Mouse (Mus musculus) hindbrain, postnatal 0 days (tissue): ENCODE measurements around the gene Platr17. TPM values are rescaled to one million over a fixed set of nuclear protein-coding genes. Genes with fewer than 3 reads are reported as not detected.

ENCODE experiments used
- ATAC-seq: fragments of 200-750 bp; cut with Nextera tagmentation; 2 replicates; pipeline ENCODE4 v1.8.0; 2017; ENCODE audit warnings: mild to moderate bottlenecking, moderate TSS enrichment, moderate library complexity
- DNase-seq: peaks from one replicate; pipeline ENCODE4 v3.0.0-alpha.2; 2015; ENCODE audit warnings: low spot score
- H3K27ac ChIP-seq: fragments of 300-500 bp; sonication (generic); 2 replicates; pipeline ENCODE4 v1.5.1; 2014; ENCODE audit warnings: mild to moderate bottlenecking
- H3K27me3 ChIP-seq: fragments of 300-500 bp; sonication (generic); 2 replicates; pipeline ENCODE4 v1.6.1; 2014; ENCODE audit warnings: low read length, mixed read lengths; ENCODE audit not compliant: insufficient read depth
- H3K36me3 ChIP-seq: fragments of 300-500 bp; sonication (generic); 2 replicates; pipeline ENCODE4 v1.6.1; 2014; ENCODE audit warnings: low read length, mixed read lengths; ENCODE audit not compliant: insufficient read depth
- H3K4me1 ChIP-seq: fragments of 300-500 bp; sonication (generic); 2 replicates; pipeline ENCODE4 v1.6.1; 2014; ENCODE audit warnings: antibody characterized with exemption, low read length, mixed read lengths; ENCODE audit not compliant: insufficient read depth
- H3K4me2 ChIP-seq: fragments of 300-500 bp; sonication (generic); 2 replicates; pipeline ENCODE4 v1.6.1; 2014; ENCODE audit warnings: low read depth, mild to moderate bottlenecking, low read length, moderate library complexity, mixed read lengths
- H3K4me3 ChIP-seq: fragments of 300-500 bp; sonication (generic); 2 replicates; pipeline ENCODE4 v1.5.1; 2014; ENCODE audit warnings: low read length
- H3K9ac ChIP-seq: fragments of 300-500 bp; sonication (generic); replicated peaks from 2 replicates; pipeline ENCODE4 v1.6.1; 2014; ENCODE audit warnings: mild to moderate bottlenecking, low read length, moderate library complexity, mixed read lengths
- H3K9me3 ChIP-seq: fragments of 300-500 bp; sonication (generic); 2 replicates; pipeline ENCODE4 v1.6.1; 2016; ENCODE audit warnings: low read length, mixed read lengths
- CTCF ChIP-seq: IDR thresholded peaks from 2 replicates; pipeline ENCODE4 v1.5.1; 2016; ENCODE audit warnings: antibody characterized with exemption, control low read depth, low read depth
- WGBS: fragments of 180-500 bp; shearing (Covaris S2); extraction: QIAGEN DNeasy Blood & Tissue Kit; methylation state at CpG from one replicate; pipeline ENCODE4 v1.1.7; 2014; 5-methylcytosine and 5-hydroxymethylcytosine counted together
- polyA plus RNA-seq: library from polyadenylated mRNA; unstranded; fragments of >200 nt; fragmentation: Nextera tagmentation; extraction: Ambion mirVana; gene quantifications from 2 replicates; pipeline ENCODE4 v1.2.1, GENCODE M21; 2015
- total RNA-seq: library from RNA; depleted of rRNA; stranded (reverse); fragments of >200 nt; gene quantifications from 2 replicates; pipeline ENCODE4 v1.2.3, GENCODE M21; 2014

Platr17 gene
- total and polyA plus RNA-seq, 2 experiments from 2014 or later = 0.88 TPM; not detected in 1

DNA sequence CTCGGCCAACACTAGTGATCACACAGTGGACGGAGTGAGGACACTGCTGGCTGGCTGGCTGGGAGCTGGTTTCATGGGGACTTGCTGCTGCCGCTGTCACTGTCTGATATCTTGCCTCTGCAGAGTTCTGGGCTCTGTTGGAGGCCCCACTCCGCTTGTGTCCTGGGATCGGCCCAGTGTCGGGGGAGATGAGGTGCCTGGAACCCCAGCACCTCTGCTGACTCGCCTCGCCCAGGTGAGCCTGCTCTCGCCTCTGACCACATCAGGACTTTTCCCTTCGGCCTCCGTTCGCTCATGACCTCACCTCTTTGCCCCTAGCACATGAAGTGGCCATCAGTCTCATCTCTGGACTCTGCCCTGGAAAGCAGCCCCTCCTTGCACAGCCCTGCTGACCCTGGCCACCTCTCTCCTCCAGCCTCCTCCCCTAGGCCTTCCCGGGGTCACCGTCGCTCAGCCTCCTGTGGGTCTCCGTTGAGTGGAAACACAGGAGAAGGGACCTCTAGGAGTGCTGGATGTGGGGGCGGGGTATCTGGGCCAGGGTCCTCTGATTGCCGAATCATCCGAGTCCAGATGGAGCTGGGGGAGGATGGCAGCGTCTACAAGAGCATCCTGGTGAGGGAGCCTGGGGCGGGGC, 30.6 kb downstream of the Platr17 start:
- Histone ChIP-seq H3K27me3 (no peaks in the 10 kb centered on the region), H3K4me1 (peaks cover 6% of the 10 kb centered on the region; the same call in 1 of the 2 replicates), H3K36me3 (peaks cover 14% of the 10 kb centered on the region), H3K4me2 (no peak overlapping the region), H3K27ac (no peak overlapping the region), H3K9me3 (no peaks in the 10 kb centered on the region), H3K4me3 (no peak overlapping the region), H3K9ac (no peak overlapping the region)
- TF ChIP-seq CTCF = no peak
- WGBS = 88% methylated on average over 21 of the region's 21 CpGs
- DNase-seq (no peak), ATAC-seq (no peak)

DNA sequence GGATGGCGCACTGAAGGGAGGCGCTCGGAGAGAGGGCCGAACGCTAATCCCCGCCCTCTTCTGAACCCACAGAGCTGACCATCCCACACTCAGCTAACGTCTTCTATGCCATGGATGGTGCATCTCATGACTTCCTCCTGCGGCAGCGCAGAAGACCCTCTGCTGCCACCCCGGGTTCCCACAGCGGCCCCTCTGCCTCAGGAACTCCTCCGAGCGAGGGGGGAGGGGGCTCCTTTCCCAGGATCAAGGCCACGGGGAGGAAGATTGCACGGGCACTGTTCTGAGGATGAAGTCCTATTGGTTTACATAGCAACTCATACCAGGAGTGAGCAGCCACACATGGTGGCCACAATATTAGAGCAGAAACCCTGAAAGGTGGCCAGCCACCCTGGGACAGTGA, 32.1 kb downstream of the Platr17 start:
- no peak for TF ChIP-seq CTCF
- Histone ChIP-seq H3K36me3 (peaks cover 14% of the 10 kb centered on the region), H3K4me1 (peaks cover 15% of the 10 kb centered on the region), H3K4me3 (no peak overlapping the region), H3K27ac (no peak overlapping the region), H3K9me3 (no peaks in the 10 kb centered on the region), H3K27me3 (no peaks in the 10 kb centered on the region), H3K9ac (no peak overlapping the region), H3K4me2 (no peak overlapping the region)
- DNase-seq = no peak
- no peak for ATAC-seq
- WGBS = 87% methylated on average over 15 of the region's 15 CpGs

DNA sequence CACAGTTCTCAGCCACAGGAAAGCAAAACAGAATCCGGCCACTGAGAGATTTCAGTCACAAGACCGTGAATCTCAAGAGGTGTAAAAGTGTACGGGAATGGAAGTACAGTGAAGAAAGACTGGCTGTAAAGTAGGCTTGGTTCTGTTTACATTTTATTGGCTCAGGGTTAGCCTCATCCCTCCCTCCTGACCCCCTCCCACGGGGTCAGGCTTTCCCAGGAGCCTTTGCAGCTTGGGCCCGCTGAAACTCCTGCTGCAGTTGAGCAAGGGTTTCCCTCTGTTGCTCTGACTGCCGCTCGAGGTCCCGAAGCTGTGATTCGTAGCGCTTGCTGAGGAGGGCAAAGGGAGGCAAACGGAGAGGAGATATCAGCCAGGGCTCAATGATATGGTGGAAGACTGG, 33.8 kb downstream of the Platr17 start:
- 81% methylated on average over 11 of the region's 11 CpGs for WGBS
- Histone ChIP-seq H3K4me2 (no peak overlapping the region), H3K27ac (no peak overlapping the region), H3K36me3 (peaks cover 9% of the 10 kb centered on the region; the same call in 1 of the 2 replicates), H3K9ac (no peak overlapping the region), H3K4me1 (peaks cover 15% of the 10 kb centered on the region), H3K9me3 (no peaks in the 10 kb centered on the region), H3K4me3 (no peak overlapping the region), H3K27me3 (no peaks in the 10 kb centered on the region)
- DNase-seq = no peak
- TF ChIP-seq CTCF = no peak
- no peak for ATAC-seq

DNA sequence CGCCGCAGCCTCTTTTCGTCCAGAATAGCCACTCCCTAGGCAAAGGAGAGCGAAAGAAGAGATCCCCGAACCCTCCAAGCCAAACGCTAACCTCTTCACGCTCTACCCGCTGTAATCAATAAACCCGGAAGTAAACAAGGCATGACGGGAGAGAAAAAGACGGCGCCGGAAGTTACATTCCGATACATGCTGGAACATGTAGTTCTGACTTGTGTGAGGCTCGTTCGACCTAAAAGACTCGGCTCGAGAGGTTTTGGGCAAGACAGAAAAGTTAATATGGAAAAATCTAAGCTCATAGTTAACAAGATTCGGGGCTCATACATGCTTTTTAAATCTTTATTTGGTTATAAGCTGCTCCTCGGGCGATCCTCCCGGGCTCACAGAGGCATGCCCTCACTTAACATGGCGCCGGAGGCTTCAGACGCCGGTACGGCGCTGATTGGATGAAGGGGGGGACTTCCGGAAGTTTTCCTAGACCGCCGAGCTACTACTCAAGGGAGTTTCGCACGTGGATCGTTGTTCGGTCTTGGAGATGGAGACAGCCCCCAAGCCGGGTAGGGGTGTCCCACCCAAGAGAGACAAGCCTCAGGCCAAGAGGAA, 35.4 kb downstream of the Platr17 start, which contains the start of the genes Pfdn6 and Wdr46:
Gene Pfdn6 (minus strand): TSS at position 138 of the 600 bp plus-strand sequence.
Gene Wdr46 (plus strand): TSS at position 455 of the 600 bp plus-strand sequence.
- WGBS = under 1% methylated on average over 36 of the region's 36 CpGs
- peak within 1 kb of the TSS; percentile 77 for H3K9ac ChIP-seq
- ATAC-seq (peak; percentile 91), DNase-seq (peak; percentile 94)
- H3K4me1 ChIP-seq = peaks cover 15% of the 10 kb centered on the region
- H3K4me2 ChIP-seq = peak within 1 kb of the TSS; percentile 96
- peak within 1 kb of the TSS; percentile 82 for H3K4me3 ChIP-seq
- H3K36me3 ChIP-seq = peaks cover 18% of the 10 kb centered on the region
- H3K27me3 ChIP-seq = no peaks in the 10 kb centered on the region
- H3K27ac ChIP-seq = peak within 1 kb of the TSS; percentile 45; the same call in 1 of the 2 replicates
- no peak for TF ChIP-seq CTCF
- no peaks in the 10 kb centered on the region for H3K9me3 ChIP-seq

DNA sequence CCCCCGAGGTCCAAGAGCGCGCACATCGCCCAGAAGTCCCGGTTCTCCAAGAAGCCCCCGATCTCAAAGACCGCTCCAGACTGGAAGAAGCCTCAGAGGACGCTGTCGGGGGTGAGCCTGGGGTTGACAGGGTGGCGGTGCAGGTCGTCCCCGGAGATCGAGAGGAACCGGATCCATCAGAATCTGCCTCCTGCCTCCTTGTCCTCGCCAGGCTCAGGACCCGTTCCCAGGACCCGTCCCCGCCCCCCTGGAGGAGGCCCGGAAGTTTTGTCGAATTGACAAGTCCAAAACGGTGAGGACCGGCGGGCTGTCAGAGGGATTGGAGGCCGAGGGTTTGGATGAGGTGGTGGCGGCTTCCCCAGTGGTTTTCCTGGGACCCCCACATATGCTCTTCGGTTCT, 36.0 kb downstream of the Platr17 start:
- H3K9me3 ChIP-seq = no peaks in the 10 kb centered on the region
- peak overlapping the region; percentile 77 for H3K9ac ChIP-seq
- no peak for ATAC-seq
- WGBS = 2% methylated on average over 26 of the region's 26 CpGs
- no peak for TF ChIP-seq CTCF
- H3K4me1 ChIP-seq = peaks cover 15% of the 10 kb centered on the region
- no peak for DNase-seq
- H3K4me2 ChIP-seq = peak overlapping the region; percentile 96
- H3K36me3 ChIP-seq = peaks cover 18% of the 10 kb centered on the region
- no peak overlapping the region for H3K27ac ChIP-seq
- no peaks in the 10 kb centered on the region for H3K27me3 ChIP-seq
- peak overlapping the region; percentile 82 for H3K4me3 ChIP-seq

DNA sequence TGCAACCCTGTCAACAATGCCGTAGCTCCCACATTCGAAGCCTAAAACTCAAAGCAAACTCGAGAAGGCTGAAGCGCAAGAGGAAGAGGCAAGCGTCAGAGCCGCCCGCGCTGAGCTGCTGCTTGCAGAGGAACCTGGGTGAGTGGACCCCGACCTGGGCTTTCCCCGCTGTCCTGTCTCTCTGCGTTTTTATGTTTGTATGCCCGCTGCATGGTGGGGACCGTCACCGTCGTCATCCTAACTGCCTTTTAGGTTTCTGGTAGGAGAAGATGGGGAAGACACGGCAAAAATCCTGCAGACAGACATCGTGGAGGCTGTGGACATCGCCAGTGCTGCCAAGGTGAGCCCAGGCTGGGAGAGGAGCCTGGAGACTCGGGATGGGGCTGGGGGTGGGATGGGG, 36.4 kb downstream of the Platr17 start:
- no peak for TF ChIP-seq CTCF
- no peak for ATAC-seq

DNA sequence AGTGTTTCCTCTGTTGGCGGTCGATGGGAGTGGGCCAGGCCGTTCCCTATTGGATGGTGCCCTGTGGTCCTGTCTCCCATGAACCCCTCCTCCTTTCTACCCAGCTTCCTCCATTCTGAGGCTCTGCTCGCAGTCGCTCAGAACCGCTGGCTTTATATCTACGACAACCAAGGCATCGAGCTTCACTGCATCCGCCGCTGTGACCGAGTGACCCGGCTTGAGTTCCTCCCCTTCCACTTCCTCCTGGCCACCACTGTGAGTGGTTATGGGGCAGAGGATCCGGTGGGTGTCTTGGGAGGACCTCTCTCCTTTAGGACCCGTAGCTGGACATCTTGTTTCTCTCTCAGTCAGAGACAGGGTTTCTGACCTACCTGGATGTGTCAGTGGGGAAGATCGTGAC, 38.5 kb downstream of the Platr17 start:
- DNase-seq = no peak
- no peak for TF ChIP-seq CTCF

More for the DNA sequence above, 36.4 kb downstream of the Platr17 start:
- Histone ChIP-seq H3K27ac (no peak overlapping the region), H3K4me3 (peak overlapping the region; percentile 82), H3K4me1 (peaks cover 15% of the 10 kb centered on the region), H3K4me2 (peak overlapping the region; percentile 96), H3K27me3 (no peaks in the 10 kb centered on the region), H3K9ac (peak overlapping the region; percentile 77), H3K36me3 (peaks cover 18% of the 10 kb centered on the region), H3K9me3 (no peaks in the 10 kb centered on the region)
- 65% methylated on average over 19 of the region's 19 CpGs for WGBS
- DNase-seq = no peak

More for the DNA sequence above, 38.5 kb downstream of the Platr17 start:
- H3K4me3 ChIP-seq = no peak overlapping the region
- no peak overlapping the region for H3K9ac ChIP-seq
- H3K36me3 ChIP-seq = peaks cover 14% of the 10 kb centered on the region
- H3K4me2 ChIP-seq = no peak overlapping the region
- ATAC-seq = no peak
- no peak overlapping the region for H3K27ac ChIP-seq
- H3K4me1 ChIP-seq = peaks cover 15% of the 10 kb centered on the region
- H3K27me3 ChIP-seq = no peaks in the 10 kb centered on the region
- WGBS = 95% methylated on average over 15 of the region's 15 CpGs
- H3K9me3 ChIP-seq = no peaks in the 10 kb centered on the region
